Mouse (Mus musculus) kidney, embryonic 15.5 days (tissue): ENCODE results near the gene Mvb12a. TPM values are rescaled to one million over a fixed set of nuclear protein-coding genes. Genes with fewer than 3 reads are reported as not detected.
A peak's percentile ranks its signal among the peaks of the same experiment; 100 is the strongest.

Experiments
- ATAC-seq: fragments of 200-750 bp; cut with Nextera tagmentation; replicated peaks from 2 replicates; pipeline ENCODE4 v1.8.0; 2017; ENCODE audit warnings: moderate TSS enrichment; ENCODE audit not compliant: low FRiP score
- H3K27ac ChIP-seq: fragments of 300-500 bp; sonication (generic); 2 replicates; pipeline ENCODE4 v1.5.1; 2015; ENCODE audit warnings: mild to moderate bottlenecking, inconsistent platforms
- H3K27me3 ChIP-seq: fragments of 300-500 bp; sonication (generic); 2 replicates; pipeline ENCODE4 v1.6.1; 2015; ENCODE audit warnings: inconsistent platforms
- H3K36me3 ChIP-seq: fragments of 300-500 bp; sonication (generic); 2 replicates; pipeline ENCODE4 v1.6.1; 2015; ENCODE audit warnings: inconsistent platforms
- H3K4me1 ChIP-seq: fragments of 300-500 bp; sonication (generic); 2 replicates; pipeline ENCODE4 v1.6.1; 2015; ENCODE audit warnings: inconsistent platforms
- H3K4me2 ChIP-seq: fragments of 300-500 bp; sonication (generic); 2 replicates; pipeline ENCODE4 v1.6.1; 2015; ENCODE audit warnings: moderate library complexity, mild to moderate bottlenecking, inconsistent platforms
- H3K4me3 ChIP-seq: fragments of 300-500 bp; sonication (generic); replicated peaks from 2 replicates; pipeline ENCODE4 v1.5.1; 2015; ENCODE audit warnings: mild to moderate bottlenecking, inconsistent platforms
- H3K9ac ChIP-seq: fragments of 300-500 bp; sonication (generic); 2 replicates; pipeline ENCODE4 v1.6.1; 2015; ENCODE audit warnings: mild to moderate bottlenecking, inconsistent platforms
- H3K9me3 ChIP-seq: fragments of 300-500 bp; sonication (generic); replicated peaks from 2 replicates; pipeline ENCODE4 v1.6.1; 2016; ENCODE audit warnings: inconsistent platforms
- WGBS: fragments of 180-500 bp; shearing (Covaris S2); methylation state at CpG from one replicate; pipeline ENCODE4 v1.1.7; 2015; ENCODE audit warnings: mixed read lengths; 5-methylcytosine and 5-hydroxymethylcytosine counted together
- polyA plus RNA-seq: library from polyadenylated mRNA; unstranded; fragments of >200 nt; fragmentation: Nextera tagmentation; extraction: Ambion mirVana; gene quantifications from 2 replicates; pipeline ENCODE4 v1.2.1, GENCODE M21; 2015

The Mvb12a gene
- polyA plus RNA-seq, 1 experiment from 2014 or later: 99.8 TPM

GRCm38 (mm10) chr8:71568941-71569340 is 26.2 kb downstream of the Mvb12a start:
- WGBS: 26% methylated on average over 6 of the region's 6 CpGs
- Histone ChIP-seq H3K4me1 (peaks cover 34% of the 10 kb centered on the region), H3K4me2 (peak overlapping the region; percentile 92), H3K27ac (peak overlapping the region; percentile 97), H3K27me3 (no peaks in the 10 kb centered on the region), H3K9ac (peak overlapping the region; percentile 53; the same call in 1 of the 2 replicates), H3K36me3 (no peaks in the 10 kb centered on the region), H3K9me3 (peaks cover 5% of the 10 kb centered on the region), H3K4me3 (peak overlapping the region; percentile 62)
- no peak for ATAC-seq

- H3K9ac ChIP-seq: peak overlapping the region; percentile 53
- no peaks in the 10 kb centered on the region for H3K9me3 ChIP-seq
- H3K4me3 ChIP-seq: peak overlapping the region; percentile 62
- peak overlapping the region; percentile 92 for H3K4me2 ChIP-seq
- H3K27ac ChIP-seq: peak overlapping the region; percentile 97
- under 1% methylated on average over 51 of the region's 51 CpGs for WGBS
- no peaks in the 10 kb centered on the region for H3K27me3 ChIP-seq
- H3K36me3 ChIP-seq: no peaks in the 10 kb centered on the region
- ATAC-seq: peak; percentile 79
- H3K4me1 ChIP-seq: peaks cover 34% of the 10 kb centered on the region
Observed at GRCm38 (mm10) chr8:71569366-71570290, 26.9 kb downstream of the Mvb12a start.

GRCm38 (mm10) chr8:71570291-71570954 is 27.7 kb downstream of the Mvb12a start:
- ATAC-seq: peak; percentile 87
- Histone ChIP-seq H3K9ac (peak overlapping the region; percentile 57), H3K4me2 (peak overlapping the region; percentile 92), H3K27ac (peak overlapping the region; percentile 97), H3K4me1 (peaks cover 34% of the 10 kb centered on the region), H3K4me3 (peak overlapping the region; percentile 62), H3K27me3 (no peaks in the 10 kb centered on the region), H3K9me3 (no peaks in the 10 kb centered on the region), H3K36me3 (no peaks in the 10 kb centered on the region)
- under 1% methylated on average over 41 of the region's 41 CpGs for WGBS

- Histone ChIP-seq H3K9ac (no peak overlapping the region), H3K4me1 (peaks cover 34% of the 10 kb centered on the region), H3K4me2 (no peak overlapping the region), H3K4me3 (no peak overlapping the region), H3K27me3 (no peaks in the 10 kb centered on the region), H3K9me3 (no peaks in the 10 kb centered on the region), H3K27ac (0 out of 2 replicates have a peak overlapping the region, but pooled peaks have one; percentile 48), H3K36me3 (no peaks in the 10 kb centered on the region)
- WGBS: 86% methylated on average over 2 of the region's 2 CpGs
- ATAC-seq: no peak
Observed at GRCm38 (mm10) chr8:71572077-71572476, 29.4 kb downstream of the Mvb12a start.

GRCm38 (mm10) chr8:71572847-71573633 is 30.3 kb downstream of the Mvb12a start:
- Histone ChIP-seq H3K4me3 (no peak overlapping the region), H3K27ac (peak overlapping the region; percentile 48; the same call in 1 of the 2 replicates), H3K36me3 (no peaks in the 10 kb centered on the region), H3K4me2 (no peak overlapping the region), H3K9ac (no peak overlapping the region), H3K27me3 (no peaks in the 10 kb centered on the region), H3K9me3 (no peaks in the 10 kb centered on the region), H3K4me1 (peaks cover 29% of the 10 kb centered on the region)
- 78% methylated on average over 9 of the region's 9 CpGs for WGBS
- no peak for ATAC-seq

- no peak overlapping the region for H3K4me3 ChIP-seq
- H3K27me3 ChIP-seq: no peaks in the 10 kb centered on the region
- no peak overlapping the region for H3K9ac ChIP-seq
- H3K4me1 ChIP-seq: peaks cover 15% of the 10 kb centered on the region
- H3K4me2 ChIP-seq: no peak overlapping the region
- no peaks in the 10 kb centered on the region for H3K36me3 ChIP-seq
- no peak for ATAC-seq
- no peaks in the 10 kb centered on the region for H3K9me3 ChIP-seq
- no peak overlapping the region for H3K27ac ChIP-seq
- 81% methylated on average over 7 of the region's 7 CpGs for WGBS
Observed at GRCm38 (mm10) chr8:71574426-71574825, 31.7 kb downstream of the Mvb12a start.

GRCm38 (mm10) chr8:71575020-71575419 is 32.3 kb downstream of the Mvb12a start:
- H3K27ac ChIP-seq: no peak overlapping the region
- WGBS: 70% methylated on average over 1 of the region's 1 CpGs
- H3K27me3 ChIP-seq: no peaks in the 10 kb centered on the region
- no peak overlapping the region for H3K9ac ChIP-seq
- peaks cover 15% of the 10 kb centered on the region for H3K4me1 ChIP-seq
- H3K36me3 ChIP-seq: no peaks in the 10 kb centered on the region
- no peak for ATAC-seq
- no peak overlapping the region for H3K4me2 ChIP-seq
- no peaks in the 10 kb centered on the region for H3K9me3 ChIP-seq
- no peak overlapping the region for H3K4me3 ChIP-seq

DNA sequence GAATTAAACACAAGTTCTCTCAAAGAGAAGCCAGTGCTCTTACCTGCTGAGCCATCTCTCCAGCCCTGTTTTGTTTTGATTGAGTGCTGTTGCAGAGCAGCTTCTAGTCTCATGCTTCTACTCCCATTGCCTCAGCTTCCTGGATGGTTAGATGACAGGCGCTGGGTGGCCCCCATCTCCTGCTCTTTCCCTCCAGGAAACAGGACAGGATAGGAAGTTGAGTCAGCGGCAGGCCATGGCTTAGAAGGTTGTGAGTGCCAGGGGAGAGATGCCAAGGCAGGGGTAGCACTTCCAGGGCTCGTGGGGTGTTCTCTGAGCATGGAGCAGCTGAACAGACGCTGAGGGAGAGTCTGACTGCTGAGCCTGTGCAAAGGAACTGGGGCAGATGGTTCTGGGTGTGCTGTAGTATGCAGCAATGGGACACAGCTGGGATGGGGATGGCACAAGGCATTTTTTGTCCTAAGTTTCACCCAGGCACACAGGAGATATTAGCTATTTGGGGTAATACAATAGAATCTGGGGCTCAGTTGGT is 35.2 kb downstream of the Mvb12a start:
- Histone ChIP-seq H3K4me2 (no peak overlapping the region), H3K9ac (no peak overlapping the region), H3K27ac (no peak overlapping the region), H3K27me3 (no peaks in the 10 kb centered on the region), H3K4me1 (peaks cover 4% of the 10 kb centered on the region; the same call in 1 of the 2 replicates), H3K36me3 (peaks cover 18% of the 10 kb centered on the region), H3K9me3 (no peaks in the 10 kb centered on the region), H3K4me3 (no peak overlapping the region)
- 68% methylated on average over 4 of the region's 4 CpGs for WGBS
- no peak for ATAC-seq

GRCm38 (mm10) chr8:71579009-71579408 is 36.3 kb downstream of the Mvb12a start:
- Histone ChIP-seq H3K9me3 (no peaks in the 10 kb centered on the region), H3K36me3 (peaks cover 21% of the 10 kb centered on the region), H3K9ac (no peak overlapping the region), H3K27ac (no peak overlapping the region), H3K4me3 (no peak overlapping the region), H3K4me2 (no peak overlapping the region), H3K27me3 (no peaks in the 10 kb centered on the region), H3K4me1 (no peaks in the 10 kb centered on the region)
- no peak for ATAC-seq
- 67% methylated on average over 1 of the region's 1 CpGs for WGBS

- no peak overlapping the region for H3K4me3 ChIP-seq
- H3K9me3 ChIP-seq: no peaks in the 10 kb centered on the region
- no peaks in the 10 kb centered on the region for H3K4me1 ChIP-seq
- no peak overlapping the region for H3K9ac ChIP-seq
- 88% methylated on average over 14 of the region's 14 CpGs for WGBS
- no peak overlapping the region for H3K4me2 ChIP-seq
- H3K36me3 ChIP-seq: peaks cover 25% of the 10 kb centered on the region
- no peak for ATAC-seq
- H3K27me3 ChIP-seq: no peaks in the 10 kb centered on the region
- H3K27ac ChIP-seq: no peak overlapping the region
Observed at GRCm38 (mm10) chr8:71579476-71579875, 36.8 kb downstream of the Mvb12a start.

DNA sequence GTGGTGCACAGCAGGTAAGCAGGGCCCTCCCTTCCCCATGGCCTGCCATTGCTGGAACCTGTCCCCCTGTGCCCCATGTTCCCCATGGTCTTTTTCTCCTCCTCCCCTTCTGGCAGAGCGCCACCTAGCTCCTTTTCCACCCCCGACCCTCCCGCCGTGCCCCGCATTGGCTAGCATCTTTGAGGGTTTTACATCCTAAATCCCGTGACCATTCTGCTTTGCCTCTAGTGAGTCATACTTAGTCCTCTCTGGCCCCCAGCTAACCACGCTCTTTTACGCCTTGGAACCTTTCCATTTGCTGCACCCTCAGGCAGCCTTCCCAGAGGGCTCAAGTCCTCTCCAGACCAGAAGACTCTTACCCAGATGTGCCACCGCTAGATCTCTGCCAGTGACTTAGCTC is 37.5 kb downstream of the Mvb12a start:
- no peak for ATAC-seq
- H3K27ac ChIP-seq: no peak overlapping the region
- H3K27me3 ChIP-seq: no peaks in the 10 kb centered on the region
- no peaks in the 10 kb centered on the region for H3K4me1 ChIP-seq
- no peak overlapping the region for H3K9ac ChIP-seq
- no peak overlapping the region for H3K4me2 ChIP-seq
- WGBS: 44% methylated on average over 9 of the region's 9 CpGs
- no peak overlapping the region for H3K4me3 ChIP-seq
- H3K36me3 ChIP-seq: peaks cover 33% of the 10 kb centered on the region
- H3K9me3 ChIP-seq: no peaks in the 10 kb centered on the region
